Mouse (Mus musculus) cerebellum, postnatal 25 days (tissue): ENCODE data around the gene Sepsecs.
A peak's percentile ranks its signal among the peaks of the same experiment; 100 is the strongest.

Experiments
- DNase-seq, 2 experiments: peaks; one replicate each; pipeline ENCODE4 v3.0.0; 2021; ENCODE audit warnings: mixed read lengths in 2 of 2

Sepsecs gene

DNA sequence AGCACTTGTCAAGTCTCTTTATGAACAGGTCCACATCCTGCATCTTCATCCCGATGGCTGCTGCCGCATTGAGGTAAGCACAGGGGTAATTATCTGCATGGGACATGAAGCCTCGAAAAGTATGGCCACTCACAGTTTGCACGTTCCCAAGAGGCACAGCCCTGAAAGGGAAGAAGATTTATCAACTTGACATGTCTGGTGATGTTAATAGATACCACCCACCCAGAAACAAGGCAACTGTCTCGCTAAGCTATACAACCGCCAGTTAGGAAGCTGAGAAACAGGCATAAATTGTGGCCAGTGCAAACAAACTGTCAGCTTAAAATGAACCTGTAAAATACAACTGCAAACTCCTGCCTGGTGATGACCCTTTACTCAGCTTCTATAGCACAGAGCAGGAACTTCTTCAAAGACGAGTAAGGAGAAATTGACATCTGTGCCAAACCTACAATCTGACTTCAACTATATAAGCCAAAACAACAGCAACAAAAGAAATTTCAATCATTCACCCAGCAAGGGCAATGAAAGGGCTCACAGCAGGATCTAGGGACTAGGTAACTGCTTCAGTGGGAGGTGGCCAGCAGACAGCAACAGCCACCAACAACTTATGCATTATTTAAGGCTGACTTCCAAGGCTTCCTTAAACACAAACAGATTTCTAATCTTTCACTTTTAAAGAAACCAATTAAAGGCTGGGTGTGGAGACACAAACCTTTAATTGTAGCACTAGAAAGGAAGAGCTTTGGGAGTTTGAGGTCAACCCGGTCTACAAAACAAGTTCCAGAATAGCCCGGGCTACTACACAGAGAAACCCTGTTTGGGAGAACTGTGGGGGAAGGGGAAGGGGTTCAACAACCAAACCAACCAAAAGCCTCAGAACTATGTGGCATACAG is 25.3 kb downstream of the Sepsecs start:
- no peak for DNase-seq

DNA sequence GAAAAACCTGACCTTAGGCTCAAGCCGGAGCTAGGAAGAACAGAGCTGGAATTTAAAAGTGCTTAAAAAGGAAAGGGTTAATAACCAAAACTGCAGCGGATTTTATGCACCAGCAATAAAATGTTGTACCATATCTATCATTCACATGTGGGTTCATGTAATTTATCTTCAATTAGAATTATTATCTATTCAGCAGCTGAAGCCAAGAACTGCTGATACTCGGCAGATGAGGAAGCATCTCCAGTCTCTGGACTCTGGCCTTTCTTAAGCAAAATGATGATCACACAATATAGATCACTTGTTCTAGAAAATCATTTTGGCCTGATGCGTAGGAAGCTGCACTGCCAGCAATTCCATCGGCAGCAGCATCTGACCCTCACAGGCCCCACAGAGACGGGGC is 27.8 kb downstream of the Sepsecs start:
- no peak for DNase-seq

DNA sequence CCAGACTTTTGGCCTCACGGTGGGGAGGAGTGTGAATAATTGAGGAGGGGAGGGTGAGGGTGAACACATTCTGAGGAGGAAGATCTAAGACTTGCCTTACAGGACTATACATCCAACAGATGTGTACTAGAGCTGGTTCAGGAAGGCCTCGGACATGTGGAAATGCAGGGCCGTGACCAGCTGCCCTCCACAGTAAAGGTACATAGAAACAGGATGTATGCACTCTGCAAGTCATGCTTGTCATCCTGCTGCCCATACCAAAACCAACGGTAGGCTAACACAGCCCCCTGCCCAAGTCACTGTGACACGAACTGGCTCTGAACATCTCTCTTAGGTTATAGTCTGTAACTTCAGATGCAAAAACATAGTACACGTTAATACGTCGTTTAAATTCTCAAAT is 30.6 kb downstream of the Sepsecs start:
- no peak for DNase-seq

DNA sequence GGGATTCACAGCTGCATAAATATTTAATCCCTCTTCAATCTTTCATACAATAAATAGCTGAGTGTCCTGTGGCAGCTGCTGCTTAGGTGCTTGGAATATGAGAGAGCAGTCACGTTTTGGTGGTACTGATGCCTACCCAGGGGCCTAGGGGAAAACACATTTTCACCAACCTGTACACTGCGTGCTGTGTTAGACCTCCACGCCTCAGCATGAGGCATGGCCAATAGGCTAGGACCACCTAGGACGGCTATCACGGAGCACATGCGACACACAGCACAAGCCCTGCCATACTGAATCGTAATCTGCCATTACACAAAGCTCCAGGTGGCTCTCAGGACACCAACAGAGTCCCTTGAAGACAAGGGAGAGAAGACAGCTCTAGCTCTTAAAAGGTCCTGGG is 31.5 kb downstream of the Sepsecs start:
- DNase-seq = no peak

- DNase-seq = no peak
Observed at GRCm38 (mm10) chr5:52636923-52637322, 32.6 kb downstream of the Sepsecs start.

- no peak for DNase-seq
Observed at GRCm38 (mm10) chr5:52636025-52636755, 33.3 kb downstream of the Sepsecs start.

DNA sequence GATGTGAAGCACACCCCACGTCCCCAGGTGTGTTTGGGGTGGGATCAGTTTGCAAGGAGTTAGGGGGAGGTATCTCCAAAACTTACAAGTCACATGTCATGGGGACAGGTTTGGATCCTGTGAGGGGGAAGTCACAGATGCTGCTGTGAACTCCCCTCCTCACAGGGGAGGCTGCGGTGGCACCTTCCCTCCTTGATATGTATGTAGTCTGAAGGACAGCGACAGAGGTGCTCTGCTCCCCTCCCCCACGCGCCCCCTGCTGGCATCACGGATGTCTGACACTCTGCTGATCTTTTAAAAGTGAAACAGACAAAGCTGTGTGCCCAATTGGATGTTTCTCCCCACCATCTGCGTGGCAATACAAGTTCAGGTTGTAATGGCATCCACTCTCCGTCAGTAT is 35.5 kb downstream of the Sepsecs start:
- peak; percentile 24 to 68 for DNase-seq

- DNase-seq = no peak
Observed at GRCm38 (mm10) chr5:52630541-52630940, 39.0 kb downstream of the Sepsecs start.

DNA sequence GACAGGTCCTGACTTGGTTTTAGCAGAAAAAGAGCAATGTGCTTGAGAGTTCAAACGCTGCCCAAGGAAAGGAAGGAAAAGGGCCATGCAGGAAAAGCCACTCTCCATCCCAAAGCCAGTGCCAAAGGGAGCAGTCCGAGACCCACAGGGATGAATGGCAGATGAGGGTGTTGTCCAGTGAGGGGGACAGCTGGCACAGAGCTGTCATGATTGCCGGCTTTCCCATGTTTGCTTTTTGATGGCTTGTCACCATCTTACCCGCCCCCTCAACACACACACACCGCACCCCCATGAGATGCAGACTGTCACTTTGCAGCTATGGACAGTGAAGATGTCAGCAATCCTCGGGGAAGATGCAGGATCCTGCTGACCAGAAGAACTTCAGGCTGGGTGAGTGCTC is 40.3 kb downstream of the Sepsecs start:
- no peak for DNase-seq

GRCm38 (mm10) chr5:52628783-52629182 is 40.7 kb downstream of the Sepsecs start:
- peak in 1 of 2 experiments; percentile 25 for DNase-seq

- DNase-seq = no peak
Observed at GRCm38 (mm10) chr5:52627713-52628112, 41.8 kb downstream of the Sepsecs start.

GRCm38 (mm10) chr5:52626092-52626491 is 43.4 kb downstream of the Sepsecs start:
- DNase-seq = no peak

DNA sequence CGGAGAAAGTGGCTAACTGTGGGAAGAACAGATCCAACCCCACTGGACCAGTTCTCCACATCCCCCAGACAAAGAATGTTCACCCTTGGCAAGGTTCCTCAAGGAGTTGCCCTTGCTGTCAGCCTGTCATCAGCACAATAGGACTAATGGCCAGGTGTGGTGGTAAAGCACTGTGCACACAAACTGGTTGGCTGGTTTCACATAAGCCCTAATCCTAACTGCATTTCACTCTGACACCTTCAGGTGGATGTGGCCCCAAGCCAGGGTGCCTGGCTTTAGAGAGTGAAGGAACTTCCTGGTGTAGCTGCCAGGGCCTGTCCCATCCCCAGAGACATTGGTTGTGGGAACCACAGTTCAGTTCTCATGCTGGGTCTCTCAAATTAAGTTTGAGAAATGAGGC is 44.6 kb downstream of the Sepsecs start:
- no peak for DNase-seq

- no peak for DNase-seq
Observed at GRCm38 (mm10) chr5:52623099-52623498, 46.4 kb downstream of the Sepsecs start.

DNA sequence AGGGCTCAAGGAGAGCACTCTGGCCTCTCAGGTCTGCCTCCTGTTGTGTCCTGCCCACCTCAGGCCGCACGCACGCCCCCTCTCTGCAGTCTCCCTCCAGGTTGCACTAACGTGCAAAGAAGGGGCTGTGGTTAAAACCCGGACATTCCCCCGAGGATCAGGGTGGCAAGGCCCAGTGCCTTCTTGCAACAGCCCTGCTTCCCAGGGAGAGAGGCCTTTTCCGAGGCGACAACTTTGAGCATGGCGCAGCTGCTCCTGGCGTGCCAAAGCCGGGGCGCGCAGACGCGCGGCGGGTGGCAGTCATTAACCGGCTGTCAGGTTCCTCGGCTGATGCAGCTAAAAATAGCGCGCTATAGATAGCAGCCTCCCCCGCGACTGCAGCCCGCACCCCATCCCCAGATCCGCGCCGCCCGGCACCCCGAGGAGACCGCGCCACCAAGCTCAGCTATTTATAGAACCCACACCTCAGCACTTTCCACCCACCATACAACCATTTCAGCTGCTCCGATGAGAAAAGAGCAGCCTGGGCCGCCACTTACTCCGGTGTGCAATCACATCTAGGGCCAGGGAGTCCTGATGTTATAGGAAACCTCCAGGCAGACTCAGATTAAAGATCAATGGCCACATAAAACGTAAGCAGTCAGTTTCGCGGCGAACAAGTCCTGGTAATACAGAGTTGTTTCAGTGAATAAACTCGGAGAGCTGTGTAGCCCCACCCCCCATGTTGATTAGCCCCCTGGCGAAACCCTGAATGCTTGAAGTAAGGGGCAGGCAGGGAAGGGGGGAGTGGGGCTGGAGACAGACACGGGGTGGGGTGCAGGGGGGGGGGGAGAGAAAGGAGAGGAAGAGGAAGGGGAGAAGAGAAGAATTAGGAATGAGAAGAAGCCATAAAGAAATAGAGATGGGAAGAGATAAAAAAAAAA is 50.9 kb downstream of the Sepsecs start:
- peak; percentile 73 to 81 for DNase-seq

DNA sequence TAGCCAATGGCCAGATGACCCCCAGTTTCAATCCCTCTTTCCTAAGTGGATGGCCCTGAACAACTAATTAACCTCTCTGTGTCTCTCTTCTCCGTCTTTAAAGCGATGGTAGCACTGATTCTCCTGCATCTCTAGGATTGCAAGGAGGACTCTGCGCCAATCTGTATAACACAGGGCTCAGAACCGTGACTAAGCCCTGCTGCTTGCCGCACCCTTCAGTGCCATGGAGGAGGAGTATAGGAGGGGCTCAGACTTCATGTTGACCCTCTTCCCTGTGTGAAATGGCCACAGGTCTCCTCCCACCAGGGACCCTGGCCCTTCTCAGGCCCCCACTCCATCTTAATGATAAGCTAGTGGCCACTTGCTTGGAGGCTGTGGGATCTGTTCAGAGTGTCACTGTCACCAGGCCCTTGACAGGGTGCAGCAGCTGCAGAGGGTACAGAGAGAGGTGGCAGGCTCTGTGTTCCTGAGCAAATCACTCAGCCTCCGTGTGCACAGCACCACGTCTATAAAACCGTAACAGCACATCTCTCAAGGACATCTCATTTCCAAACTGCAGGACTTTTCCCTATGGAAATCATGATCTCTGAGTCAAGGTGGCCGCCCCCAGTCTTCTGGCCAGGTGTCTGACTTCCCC is 51.7 kb downstream of the Sepsecs start:
- no peak for DNase-seq

DNA sequence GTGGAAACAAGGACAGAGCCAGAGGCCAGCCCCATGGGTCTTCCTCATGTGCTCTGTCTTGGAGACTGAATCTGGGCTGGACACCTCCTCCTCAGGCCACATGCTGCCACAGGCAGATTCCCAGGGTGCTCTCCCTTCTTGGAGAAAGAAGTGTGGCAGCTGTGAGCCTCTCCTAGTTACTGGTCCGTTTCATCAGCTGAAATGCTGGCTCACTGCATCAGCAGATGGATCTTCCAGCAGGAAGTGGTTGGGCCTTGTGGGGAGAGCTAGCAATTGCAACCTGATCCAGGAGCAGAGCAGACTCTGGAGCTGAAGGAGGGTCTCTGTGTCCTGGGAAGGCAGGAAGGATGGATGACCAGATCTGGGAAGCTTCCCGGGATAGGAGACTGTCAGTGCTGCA is 53.0 kb downstream of the Sepsecs start:
- peak; percentile 27 to 43 for DNase-seq

- no peak for DNase-seq
Observed at GRCm38 (mm10) chr5:52615421-52615820, 54.1 kb downstream of the Sepsecs start.

GRCm38 (mm10) chr5:52614686-52615085 is 54.8 kb downstream of the Sepsecs start:
- DNase-seq = no peak

DNA sequence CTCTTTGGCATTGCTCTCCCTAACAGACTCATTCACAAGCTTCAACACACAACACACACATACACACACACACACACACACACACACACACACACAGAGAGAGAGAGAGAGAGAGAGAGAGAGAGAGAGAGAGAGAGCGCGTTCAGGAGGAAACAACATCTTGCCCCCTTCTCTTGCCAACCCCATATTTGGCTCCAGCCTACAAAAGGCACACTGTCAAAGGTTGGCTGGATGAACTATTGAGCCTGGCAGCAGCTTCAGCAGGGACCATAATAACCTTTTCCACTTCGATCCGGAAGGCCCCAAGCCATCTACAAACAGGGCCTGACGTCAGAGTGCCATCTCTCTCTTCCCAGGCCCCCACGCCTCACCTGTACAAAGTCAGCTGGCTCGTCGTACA is 56.7 kb downstream of the Sepsecs start:
- DNase-seq = no peak

DNA sequence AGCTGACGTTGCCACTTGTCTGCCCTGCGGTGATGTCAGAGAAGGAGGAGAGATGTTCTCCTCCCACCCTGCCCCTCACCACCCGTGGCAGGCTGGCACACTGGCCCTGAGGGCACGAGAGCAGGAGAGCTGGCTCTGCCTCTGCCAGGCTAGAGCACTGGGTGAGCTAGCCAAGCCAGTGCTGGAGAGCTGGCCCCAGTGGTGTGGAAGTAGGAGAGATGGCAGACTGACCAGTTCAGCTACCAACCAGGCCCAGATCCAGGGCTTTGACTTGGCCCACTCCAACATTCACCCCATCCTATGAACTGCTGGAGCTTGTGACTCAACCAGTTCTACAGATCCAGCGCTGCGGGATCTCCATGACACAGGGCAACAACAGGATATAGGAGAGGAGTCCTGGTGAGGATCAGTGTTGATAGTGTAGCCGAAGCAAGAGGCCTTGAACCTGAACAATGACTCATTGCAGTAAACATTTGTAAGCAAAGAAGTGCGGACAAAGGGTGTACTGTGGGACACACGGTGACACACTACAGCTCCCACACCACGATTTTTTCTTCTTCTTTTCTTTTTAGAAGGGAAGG is 58.1 kb downstream of the Sepsecs start:
- peak in 1 of 2 experiments; percentile 14 for DNase-seq

GRCm38 (mm10) chr5:52610306-52610705 is 59.2 kb downstream of the Sepsecs start:
- peak in 1 of 2 experiments; percentile 42 for DNase-seq
